Mouse (Mus musculus): ENCODE measurements around the gene Fam20c.

GRCm38 (mm10) chr5:138715561-138716095, 38.7 kb upstream of the Fam20c start:
- TF ChIP-seq CTCF (IDR thresholded peaks at IDR 0.05; ENCODE audit: insufficient read depth, low read length) (no peak), POLR2A (IDR thresholded peaks at IDR 0.05; ENCODE audit: borderline replicate concordance, extremely low read depth, low read depth, low read length) (no peak)

Data from lung, adult 2 months (tissue).